Mouse (Mus musculus) bone marrow macrophage, adult 2 months (primary cell): ENCODE results near the gene Snrnp35.

Source experiments
- CTCF ChIP-seq: IDR thresholded peaks from 2 replicates; pipeline ENCODE4 v1.5.1; 2012; ENCODE audit warnings: low read depth, mild to moderate bottlenecking, low read length, moderate library complexity
- POLR2A ChIP-seq: IDR thresholded peaks from 2 replicates; pipeline ENCODE4 v1.6.1; 2012; ENCODE audit warnings: mild to moderate bottlenecking, low read depth, low read length, borderline replicate concordance

DNA sequence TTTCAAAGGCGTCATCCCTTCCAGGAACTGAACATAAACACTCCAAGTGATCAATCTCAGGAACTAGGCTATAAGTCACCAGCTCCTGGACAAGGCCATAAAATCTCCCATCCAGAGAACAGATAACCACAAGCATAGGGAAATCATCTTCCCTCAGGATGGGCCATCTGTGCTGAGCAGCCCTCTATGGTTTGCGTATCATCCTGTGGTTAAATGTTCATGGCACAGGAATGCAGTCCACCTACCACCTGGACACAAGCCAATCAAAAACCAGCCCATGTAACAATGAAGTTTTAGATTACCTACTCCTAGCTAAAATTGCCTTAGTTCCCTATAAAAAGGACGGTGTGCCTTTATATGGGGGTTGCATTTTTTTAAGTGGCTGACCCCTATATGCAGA, 6.0 kb downstream of the Snrnp35 start:
- TF ChIP-seq CTCF (no peak), POLR2A (no peak)
